Mouse (Mus musculus): ENCODE measurements around the gene Lysmd4.

DNA sequence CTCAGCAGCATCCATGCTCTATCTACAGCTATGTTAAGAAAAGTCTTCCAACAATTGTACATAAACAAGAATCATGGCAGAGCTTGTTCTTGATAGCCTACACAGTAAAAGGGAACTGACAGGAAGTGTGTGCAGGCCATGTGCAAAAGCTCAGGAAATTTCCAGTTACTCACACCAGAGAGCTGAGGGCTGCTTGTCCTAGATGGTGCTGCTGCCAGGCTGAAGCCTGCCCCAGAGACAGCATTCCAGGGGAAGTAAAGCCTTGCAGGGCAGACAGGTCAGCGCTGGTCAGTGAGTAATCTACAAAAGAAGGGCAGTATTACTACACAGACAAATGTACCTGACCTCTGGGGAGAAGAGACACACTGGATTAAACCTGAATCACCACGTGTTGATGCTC, 14.0 kb downstream of the Lysmd4 start:
- no peak for TF ChIP-seq SIN3A (IDR thresholded peaks at IDR 0.05; ENCODE audit: low read length)
- TF ChIP-seq POLR2A (IDR thresholded peaks at IDR 0.05; ENCODE audit: low read depth, low read length) = no peak
- TF ChIP-seq CTCF (conservative IDR thresholded peaks at IDR 0.05 in 1 of 2, IDR thresholded peaks at IDR 0.05 in 1 of 2; ENCODE audit: low read depth in 2 of 2, low read length in 2 of 2) = no peak
- no peak for TF ChIP-seq SMC3 (IDR thresholded peaks at IDR 0.05; ENCODE audit: low read depth, low read length)
- TF ChIP-seq USF1 (IDR thresholded peaks at IDR 0.05; ENCODE audit: low read depth, low read length) = no peak
- TF ChIP-seq RCOR1 (conservative IDR thresholded peaks at IDR 0.05; ENCODE audit: low read depth, low read length) = no peak
- TF ChIP-seq UBTF (IDR thresholded peaks at IDR 0.05; ENCODE audit: low read depth, low read length) = no peak

Data from CH12.LX (cell line).